Mouse (Mus musculus): ENCODE results near the gene Tgfbi.

Tgfbi gene

GRCm38 (mm10) chr13:56634920-56635319, 25.6 kb downstream of the Tgfbi start:
- DNase-seq (ENCODE audit: low read depth, low spot score): no peak

GRCm38 (mm10) chr13:56637027-56637426, 27.7 kb downstream of the Tgfbi start:
- no peak for DNase-seq (ENCODE audit: low read depth, low spot score)

GRCm38 (mm10) chr13:56641746-56642145, 32.4 kb downstream of the Tgfbi start:
- no peak for DNase-seq (ENCODE audit: low read depth, low spot score)

- no peak for DNase-seq (ENCODE audit: low read depth, low spot score)
These were observed 34.7 kb downstream of the Tgfbi start for GRCm38 (mm10) chr13:56644031-56644430.

GRCm38 (mm10) chr13:56645744-56646143, 36.4 kb downstream of the Tgfbi start:
- DNase-seq (ENCODE audit: low read depth, low spot score): no peak

GRCm38 (mm10) chr13:56647597-56648405, 38.5 kb downstream of the Tgfbi start:
- DNase-seq (ENCODE audit: low read depth, low spot score): peak; percentile 48

GRCm38 (mm10) chr13:56650020-56650419, 40.7 kb downstream of the Tgfbi start:
- no peak for DNase-seq (ENCODE audit: low read depth, low spot score)

- no peak for DNase-seq (ENCODE audit: low read depth, low spot score)
These were observed 43.1 kb downstream of the Tgfbi start for GRCm38 (mm10) chr13:56652381-56652780.

- DNase-seq (ENCODE audit: low read depth, low spot score): no peak
These were observed 44.9 kb downstream of the Tgfbi start for GRCm38 (mm10) chr13:56654176-56654575.

- DNase-seq (ENCODE audit: low read depth, low spot score): peak; percentile 82
These were observed 48.7 kb downstream of the Tgfbi start for GRCm38 (mm10) chr13:56657946-56658512.

- no peak for DNase-seq (ENCODE audit: low read depth, low spot score)
These were observed 49.6 kb downstream of the Tgfbi start for GRCm38 (mm10) chr13:56658931-56659330.

GRCm38 (mm10) chr13:56661914-56662621, 52.7 kb downstream of the Tgfbi start:
- DNase-seq (ENCODE audit: low read depth, low spot score): no peak

- DNase-seq (ENCODE audit: low read depth, low spot score): no peak
These were observed 55.2 kb downstream of the Tgfbi start for GRCm38 (mm10) chr13:56664256-56665170.

- DNase-seq (ENCODE audit: low read depth, low spot score): no peak
These were observed 61.9 kb downstream of the Tgfbi start for GRCm38 (mm10) chr13:56671206-56671605.

- no peak for DNase-seq (ENCODE audit: low read depth, low spot score)
These were observed 68.4 kb downstream of the Tgfbi start for GRCm38 (mm10) chr13:56677731-56678130.

GRCm38 (mm10) chr13:56678188-56678787, 69.0 kb downstream of the Tgfbi start:
- DNase-seq (ENCODE audit: low read depth, low spot score): no peak

GRCm38 (mm10) chr13:56678826-56679504, 69.6 kb downstream of the Tgfbi start:
- no peak for DNase-seq (ENCODE audit: low read depth, low spot score)

GRCm38 (mm10) chr13:56681924-56682323, 72.6 kb downstream of the Tgfbi start:
- DNase-seq (ENCODE audit: low read depth, low spot score): no peak

GRCm38 (mm10) chr13:56682326-56682725, 73.0 kb downstream of the Tgfbi start:
- no peak for DNase-seq (ENCODE audit: low read depth, low spot score)

- DNase-seq (ENCODE audit: low read depth, low spot score): no peak
These were observed 74.0 kb downstream of the Tgfbi start for GRCm38 (mm10) chr13:56683306-56683705.

Measured in forelimb bud, embryonic 11.5 days (tissue).